In the genomic region with DNA sequence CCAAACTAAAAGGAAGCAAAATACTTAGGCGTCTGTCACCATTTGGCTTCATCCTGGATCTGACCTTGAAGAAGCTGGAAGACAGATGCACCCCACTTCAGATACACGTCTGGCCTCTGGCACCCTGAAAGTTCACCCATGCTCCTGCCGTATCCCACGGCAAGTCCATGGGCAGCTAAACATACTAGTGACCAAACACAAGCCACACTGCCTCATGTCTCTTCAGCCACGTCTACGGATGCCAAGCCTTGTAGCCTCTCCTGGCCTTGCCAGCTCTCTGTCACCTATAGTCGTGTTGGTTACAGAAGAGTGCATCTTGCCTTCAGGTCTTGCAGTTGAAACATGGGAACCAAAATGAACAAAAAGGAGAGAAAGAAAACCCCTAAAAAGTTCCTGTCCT, we compare ENCODE assay signal across 21 mouse cellular contexts.
"Had no signal": no experiment of that assay in that cellular context is flagged by ENCODE, and none has a peak within 500 bp of the region (broad histone marks: within the 10 kb centered on the region; RNA-seq: fewer than 3 reads in every experiment).

No protein-coding gene starts in this region.

- H3K4me3 ChIP-seq: gastrocnemius, adult 2 months; hindbrain, embryonic 10.5 days; hindbrain, embryonic 12.5 days; layer of hippocampus, adult 2 months; left cerebral cortex, adult 2 months; limb, embryonic 13.5 days; limb, embryonic 15.5 days; liver, embryonic 13.5 days; liver, embryonic 15.5 days had no signal

- DNase-seq: gastrocnemius, adult 2 months; gastrocnemius, postnatal 10 days; gastrocnemius, postnatal 25 days; heart, postnatal 10 days; heart, postnatal 36 days; kidney, adult 18-20 months; kidney, adult 8-10 months; kidney, postnatal 4 days; liver, embryonic 13.5 days had no signal

- H3K9me3 ChIP-seq: hindbrain, embryonic 10.5 days; hindbrain, embryonic 12.5 days; limb, embryonic 13.5 days; limb, embryonic 15.5 days; liver, embryonic 13.5 days; liver, embryonic 15.5 days had no signal

- H3K27ac ChIP-seq: gastrocnemius, adult 2 months; hindbrain, embryonic 10.5 days; hindbrain, embryonic 12.5 days; hindbrain, embryonic 14.5 days; layer of hippocampus, adult 2 months; left cerebral cortex, adult 2 months; limb, embryonic 13.5 days; limb, embryonic 15.5 days; liver, embryonic 13.5 days; liver, embryonic 15.5 days had no signal

- H3K9ac ChIP-seq: hindbrain, embryonic 12.5 days; hindbrain, embryonic 14.5 days; limb, embryonic 13.5 days; limb, embryonic 15.5 days; liver, embryonic 13.5 days; liver, embryonic 15.5 days had no signal

- H3K4me2 ChIP-seq: heart, embryonic 11.5 days; hindbrain, embryonic 12.5 days; hindbrain, embryonic 14.5 days; limb, embryonic 13.5 days; limb, embryonic 15.5 days; liver, embryonic 13.5 days; liver, embryonic 15.5 days had no signal

- H3K4me1 ChIP-seq: hindbrain, embryonic 10.5 days; hindbrain, embryonic 12.5 days; limb, embryonic 13.5 days; limb, embryonic 15.5 days; liver, embryonic 15.5 days had no signal

- ATAC-seq: hindbrain, embryonic 16.5 days; inflammation-experienced regulatory T-cells, adult 6 months; intestine, postnatal 0 days had no signal

- H3K27me3 ChIP-seq: hindbrain, embryonic 12.5 days; limb, embryonic 13.5 days; limb, embryonic 15.5 days; liver, embryonic 13.5 days; liver, embryonic 15.5 days had no signal
